Mouse (Mus musculus) stomach, embryonic 16.5 days (tissue): Measurements from ENCODE around the gene Gm49486. TPM values are rescaled to one million over a fixed set of nuclear protein-coding genes. Genes with fewer than 3 reads are reported as not detected.
A peak's percentile ranks its signal among the peaks of the same experiment; 100 is the strongest.

Experiments used
- ATAC-seq: fragments of 200-750 bp; cut with Nextera tagmentation; 2 replicates; pipeline ENCODE4 v1.8.0; 2017; ENCODE audit warnings: moderate number of reproducible peaks, moderate TSS enrichment; ENCODE audit not compliant: insufficient read depth, low FRiP score
- H3K27ac ChIP-seq: fragments of 300-500 bp; sonication (generic); 2 replicates; pipeline ENCODE4 v1.5.1; 2014; ENCODE audit warnings: low read length
- H3K27me3 ChIP-seq: fragments of 300-500 bp; sonication (generic); 2 replicates; pipeline ENCODE4 v1.6.1; 2014; ENCODE audit warnings: low read length, control low read depth, mixed read lengths; ENCODE audit not compliant: control insufficient read depth, insufficient read depth
- H3K36me3 ChIP-seq: fragments of 300-500 bp; sonication (generic); 2 replicates; pipeline ENCODE4 v1.6.1; 2014; ENCODE audit warnings: low read length; ENCODE audit not compliant: control insufficient read depth, insufficient read depth
- H3K4me1 ChIP-seq: fragments of 300-500 bp; sonication (generic); 2 replicates; pipeline ENCODE4 v1.6.1; 2014; ENCODE audit warnings: low read length, control low read depth, mixed read lengths; ENCODE audit not compliant: control insufficient read depth, insufficient read depth
- H3K4me2 ChIP-seq: fragments of 300-500 bp; sonication (generic); 2 replicates; pipeline ENCODE4 v1.6.1; 2014; ENCODE audit warnings: low read depth, low read length, mixed read lengths
- H3K4me3 ChIP-seq: fragments of 300-500 bp; sonication (generic); replicated peaks from 2 replicates; pipeline ENCODE4 v1.5.1; 2014; ENCODE audit warnings: mild to moderate bottlenecking, low read length
- H3K9ac ChIP-seq: fragments of 300-500 bp; sonication (generic); 2 replicates; pipeline ENCODE4 v1.6.1; 2014; ENCODE audit warnings: low read length
- H3K9me3 ChIP-seq: fragments of 300-500 bp; sonication (generic); replicated peaks from 2 replicates; pipeline ENCODE4 v1.6.1; 2016; ENCODE audit warnings: low read length, control low read depth; ENCODE audit not compliant: control insufficient read depth
- WGBS: fragments of 180-500 bp; shearing (Covaris S2); extraction: QIAGEN DNeasy Blood & Tissue Kit; methylation state at CpG from one replicate; pipeline ENCODE4 v1.1.7; 2014; 5-methylcytosine and 5-hydroxymethylcytosine counted together
- polyA plus RNA-seq: library from polyadenylated mRNA; unstranded; fragments of >200 nt; fragmentation: Nextera tagmentation; extraction: Ambion mirVana; gene quantifications from 2 replicates; pipeline ENCODE4 v1.2.1, GENCODE M21; 2015

Gene Gm49486
- polyA plus RNA-seq, 1 experiment from 2014 or later: 0.23 TPM

DNA sequence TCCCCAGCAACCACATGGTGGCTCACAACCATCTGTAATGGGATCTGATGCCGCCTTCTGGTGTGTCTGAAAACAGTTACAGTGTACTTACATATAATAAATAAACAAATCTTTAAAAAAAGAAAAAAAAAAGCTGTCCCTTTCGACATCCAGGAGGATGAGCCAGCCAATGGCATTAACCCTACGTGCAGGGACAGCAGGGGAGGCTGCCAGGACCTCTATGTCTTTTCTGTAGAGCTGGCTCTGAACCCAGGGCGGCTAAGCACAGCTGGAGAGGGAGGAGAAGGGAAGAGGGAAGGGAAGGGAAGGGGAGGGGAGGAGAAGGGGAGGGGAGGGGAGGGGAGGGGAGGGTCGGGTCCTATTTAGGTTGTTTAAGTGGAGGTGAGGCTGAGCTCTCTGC, 75.6 kb downstream of the Gm49486 start:
- Histone ChIP-seq H3K4me3 (no peak overlapping the region), H3K4me2 (no peak overlapping the region), H3K36me3 (no peaks in the 10 kb centered on the region), H3K27ac (no peak overlapping the region), H3K4me1 (no peaks in the 10 kb centered on the region), H3K27me3 (no peaks in the 10 kb centered on the region), H3K9me3 (no peaks in the 10 kb centered on the region), H3K9ac (no peak overlapping the region)
- 58% methylated on average over 4 of the region's 5 CpGs for WGBS
- no peak for ATAC-seq

GRCm38 (mm10) chr15:79306043-79306637, 76.9 kb downstream of the Gm49486 start:
- 0 out of 2 replicates have a peak, but pooled peaks have one; percentile 21 for ATAC-seq
- no peaks in the 10 kb centered on the region for H3K36me3 ChIP-seq

More at GRCm38 (mm10) chr15:79306043-79306637, 76.9 kb downstream of the Gm49486 start:
- WGBS: 74% methylated on average over 23 of the region's 23 CpGs
- no peaks in the 10 kb centered on the region for H3K9me3 ChIP-seq
- H3K4me2 ChIP-seq: no peak overlapping the region
- H3K9ac ChIP-seq: no peak overlapping the region
- H3K27ac ChIP-seq: no peak overlapping the region
- H3K4me3 ChIP-seq: no peak overlapping the region
- no peaks in the 10 kb centered on the region for H3K4me1 ChIP-seq
- no peaks in the 10 kb centered on the region for H3K27me3 ChIP-seq

Other genes starting within 250 kb of the Gm49486 start
- 479 and 551 TPM in 2 replicates for gene H1f0, start 200.9 kb upstream of the Gm49486 start, polyA plus RNA-seq
- 0.26 and 0.43 TPM in 2 replicates for gene Galr3, start 187.5 kb upstream of the Gm49486 start, polyA plus RNA-seq
- gene Ankrd54, start 166.5 kb upstream of the Gm49486 start, polyA plus RNA-seq: 35.7 and 35.8 TPM in 2 replicates
- 208 and 211 TPM in 2 replicates for gene Eif3l, start 154.2 kb upstream of the Gm49486 start, polyA plus RNA-seq
- 10.4 and 11.2 TPM in 2 replicates for gene Micall1, start 120.5 kb upstream of the Gm49486 start, polyA plus RNA-seq
- 281 and 302 TPM in 2 replicates for gene Polr2f, start 88.4 kb upstream of the Gm49486 start, polyA plus RNA-seq
- gene 1700088E04Rik, start 88.1 kb upstream of the Gm49486 start, polyA plus RNA-seq: 6.9 and 7.3 TPM in 2 replicates
- 5.3 and 5.4 TPM in 2 replicates for gene Sox10, start 64.2 kb upstream of the Gm49486 start, polyA plus RNA-seq
- gene Pick1, start 218 bp upstream of the Gm49486 start, polyA plus RNA-seq: 55.0 and 58.7 TPM in 2 replicates
- 0.15 TPM in 1 of 2 replicates, not detected in the other for gene Slc16a8, start 25.4 kb downstream of the Gm49486 start, polyA plus RNA-seq
- gene Baiap2l2, start 56.1 kb downstream of the Gm49486 start, polyA plus RNA-seq: 7.1 and 7.3 TPM in 2 replicates
- gene Pla2g6, start 99.0 kb downstream of the Gm49486 start, polyA plus RNA-seq: 15.6 and 20.9 TPM in 2 replicates
- gene Maff, start 117.2 kb downstream of the Gm49486 start, polyA plus RNA-seq: 5.2 and 6.2 TPM in 2 replicates
- gene Tmem184b, start 174.2 kb downstream of the Gm49486 start, polyA plus RNA-seq: 52.7 and 59.6 TPM in 2 replicates
- 34.5 and 35.0 TPM in 2 replicates for gene Csnk1e, start 226.2 kb downstream of the Gm49486 start, polyA plus RNA-seq